Mouse (Mus musculus): ENCODE measurements around the gene Marcks.

DNA sequence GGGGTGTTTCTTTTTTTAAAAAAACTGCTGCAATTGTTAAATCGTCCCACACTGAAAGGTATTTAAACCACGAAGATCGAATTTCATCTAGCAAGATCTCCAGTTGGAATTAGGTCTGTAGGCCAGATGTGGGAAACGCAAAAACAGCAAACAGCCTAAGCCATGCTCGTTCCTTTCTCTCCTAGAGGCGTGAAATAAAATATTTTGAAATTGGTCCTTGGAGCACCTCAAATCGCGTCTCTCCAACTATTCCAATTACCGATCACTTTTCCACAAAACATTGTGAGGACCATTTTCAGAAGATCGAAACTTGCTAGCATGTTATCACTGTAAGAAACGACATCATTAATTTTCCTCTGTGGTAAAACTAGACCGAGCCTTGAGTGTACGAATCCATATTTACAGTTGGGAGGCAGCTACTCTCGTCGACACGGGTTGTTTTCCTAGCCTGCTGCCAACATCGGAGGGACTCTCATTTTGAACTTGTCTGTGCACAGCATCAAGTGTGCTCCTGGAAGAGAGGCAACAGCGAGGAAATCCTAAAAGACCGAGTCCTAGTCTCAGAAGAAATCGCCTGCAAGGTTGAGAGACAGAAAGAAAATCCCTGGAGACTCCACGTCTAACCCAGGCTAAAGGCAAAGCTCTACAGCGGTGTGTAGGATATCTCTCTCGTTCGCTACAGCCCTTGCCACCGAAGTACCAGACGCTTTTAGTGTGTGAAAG lies 884 bp upstream of the Marcks start:
- TF ChIP-seq POLR2A (IDR thresholded peaks at IDR 0.05; ENCODE audit: control insufficient read depth, low read depth, low read length) = no peak
- no peak for TF ChIP-seq CTCF (IDR thresholded peaks at IDR 0.05; ENCODE audit: control insufficient read depth, insufficient read depth, insufficient replicate concordance, low read depth, low read length)

All from testis, adult 2 months (tissue).